Mouse (Mus musculus): Measurements from ENCODE around the gene Smarcb1.
A peak's percentile ranks its signal among the peaks of the same experiment; 100 is the strongest.

The Smarcb1 gene

GRCm38 (mm10) chr10:75856155-75856907, 65.1 kb downstream of the Smarcb1 start:
- DNase-seq (ENCODE audit: low read depth, low spot score) = no peak

- no peak for DNase-seq (ENCODE audit: low read depth, low spot score)
Measured at GRCm38 (mm10) chr10:75855416-75855981, 65.9 kb downstream of the Smarcb1 start.

GRCm38 (mm10) chr10:75854791-75855190, 66.6 kb downstream of the Smarcb1 start:
- DNase-seq (ENCODE audit: low read depth, low spot score) = no peak

GRCm38 (mm10) chr10:75854096-75854495, 67.3 kb downstream of the Smarcb1 start:
- DNase-seq (ENCODE audit: low read depth, low spot score) = no peak

- peak; percentile 76 for DNase-seq (ENCODE audit: low read depth, low spot score)
Measured at GRCm38 (mm10) chr10:75853452-75853851, 68.0 kb downstream of the Smarcb1 start.

GRCm38 (mm10) chr10:75852539-75853125, 68.8 kb downstream of the Smarcb1 start:
- DNase-seq (ENCODE audit: low read depth, low spot score) = no peak

- DNase-seq (ENCODE audit: low read depth, low spot score) = no peak
Measured at GRCm38 (mm10) chr10:75851681-75852080, 69.7 kb downstream of the Smarcb1 start.

- no peak for DNase-seq (ENCODE audit: low read depth, low spot score)
Measured at GRCm38 (mm10) chr10:75851076-75851475, 70.3 kb downstream of the Smarcb1 start.

- DNase-seq (ENCODE audit: low read depth, low spot score) = no peak
Measured at GRCm38 (mm10) chr10:75848382-75848781, 73.0 kb downstream of the Smarcb1 start.

Data from retina, postnatal 7 days (tissue).